Mouse (Mus musculus) left cerebral cortex, adult 18-20 months (tissue): Measurements from ENCODE around the gene Sorbs1. TPM values are rescaled to one million over a fixed set of nuclear protein-coding genes. Genes with fewer than 3 reads are reported as not detected.

Experiments used
- DNase-seq, 2 experiments: peaks; one replicate each; pipeline ENCODE4 v3.0.0; 2021 to 2022; ENCODE audit warnings: low spot score in 2 of 2, mixed read lengths in 1 of 2
- total RNA-seq, 2 experiments: library from RNA; stranded (reverse); gene quantifications; 2 replicates each; pipeline ENCODE4 v1.2.3; 2021

Sorbs1 gene
- total RNA-seq, 2 experiments from 2014 or later, result 144 to 149 TPM

GRCm38 (mm10) chr19:40349713-40350671, 163.6 kb downstream of the Sorbs1 start:
- no peak for DNase-seq

GRCm38 (mm10) chr19:40349281-40349680, 164.3 kb downstream of the Sorbs1 start:
- no peak for DNase-seq

GRCm38 (mm10) chr19:40348652-40349051, 164.9 kb downstream of the Sorbs1 start:
- no peak for DNase-seq

GRCm38 (mm10) chr19:40348175-40348574, 165.4 kb downstream of the Sorbs1 start:
- no peak for DNase-seq

GRCm38 (mm10) chr19:40346908-40347307, 166.7 kb downstream of the Sorbs1 start:
- no peak for DNase-seq

- no peak for DNase-seq
These were observed 167.2 kb downstream of the Sorbs1 start for GRCm38 (mm10) chr19:40346232-40346844.

- DNase-seq, result peak; percentile 62 to 63
These were observed 167.9 kb downstream of the Sorbs1 start for GRCm38 (mm10) chr19:40345684-40346083.

- DNase-seq, result peak; percentile 84 to 91
These were observed 170.6 kb downstream of the Sorbs1 start for GRCm38 (mm10) chr19:40343018-40343417.

- DNase-seq, result no peak
These were observed 172.4 kb downstream of the Sorbs1 start for GRCm38 (mm10) chr19:40341141-40341540.

- no peak for DNase-seq
These were observed 176.9 kb downstream of the Sorbs1 start for GRCm38 (mm10) chr19:40336694-40337093.

- peak; percentile 26 to 42 for DNase-seq
These were observed 179.7 kb downstream of the Sorbs1 start for GRCm38 (mm10) chr19:40333905-40334304.

- no peak for DNase-seq
These were observed 180.5 kb downstream of the Sorbs1 start for GRCm38 (mm10) chr19:40333081-40333480.

GRCm38 (mm10) chr19:40332303-40332702, 181.3 kb downstream of the Sorbs1 start:
- no peak for DNase-seq

GRCm38 (mm10) chr19:40331846-40332245, 181.7 kb downstream of the Sorbs1 start:
- no peak for DNase-seq

- no peak for DNase-seq
These were observed 187.5 kb downstream of the Sorbs1 start for GRCm38 (mm10) chr19:40326126-40326525.

GRCm38 (mm10) chr19:40325381-40325780, 188.2 kb downstream of the Sorbs1 start:
- no peak for DNase-seq

- no peak for DNase-seq
These were observed 191.4 kb downstream of the Sorbs1 start for GRCm38 (mm10) chr19:40322226-40322625.

GRCm38 (mm10) chr19:40319199-40319598, 194.4 kb downstream of the Sorbs1 start:
- DNase-seq, result no peak

GRCm38 (mm10) chr19:40318511-40318910, 195.1 kb downstream of the Sorbs1 start:
- DNase-seq, result no peak

- DNase-seq, result no peak
These were observed 196.6 kb downstream of the Sorbs1 start for GRCm38 (mm10) chr19:40317001-40317400.

GRCm38 (mm10) chr19:40314252-40314651, 199.3 kb downstream of the Sorbs1 start:
- DNase-seq, result no peak

GRCm38 (mm10) chr19:40311631-40312030, 201.9 kb downstream of the Sorbs1 start:
- no peak for DNase-seq
